Mouse (Mus musculus): ENCODE results near the gene S100a3. TPM values are rescaled to one million over a fixed set of nuclear protein-coding genes. Genes with fewer than 3 reads are reported as not detected.
A peak's percentile ranks its signal among the peaks of the same experiment; 100 is the strongest.

Gene S100a3
- total RNA-seq, 1 experiment, result 1.6 TPM

GRCm38 (mm10) chr3:90586016-90586643 lies 25.8 kb downstream of the S100a3 start:
- in situ Hi-C loops (cut with MboI; ENCODE audit: low sequenced_read_pairs in 2 of 2, unreplicated experiment in 2 of 2), result no loop called here
- peaks cover 3 to 15% of the 10 kb centered on the region in 2 experiments; a peak in 1 of 4 replicates for H3K4me1 ChIP-seq (ENCODE audit: control insufficient read depth in 2 of 2, insufficient read depth in 2 of 2, low read length in 2 of 2, poor library complexity in 1 of 2)
- no peak for DNase-seq (ENCODE audit: low read depth, low spot score)
- H3K9me3 ChIP-seq (ENCODE audit: control insufficient read depth, insufficient read depth, low read depth, low read length), result no peaks in the 10 kb centered on the region
- no peak overlapping the region for H3K9ac ChIP-seq (ENCODE audit: insufficient read depth, low read depth, low read length, poor library complexity, severe bottlenecking)
- no peaks in the 10 kb centered on the region for H3K36me3 ChIP-seq (ENCODE audit: control insufficient read depth, insufficient read depth, low read length, poor library complexity, severe bottlenecking)
- TF ChIP-seq CHD2 (IDR thresholded peaks at IDR 0.05; ENCODE audit: low read depth, low read length) (no peak), MAFK (IDR thresholded peaks at IDR 0.05; ENCODE audit: insufficient read depth, low read depth, low read length) (no peak), HCFC1 (IDR thresholded peaks at IDR 0.05; ENCODE audit: borderline replicate concordance, insufficient read depth, low read length) (no peak), ZC3H11A (IDR thresholded peaks at IDR 0.05; ENCODE audit: borderline replicate concordance, low read depth, low read length) (no peak), ZNF384 (IDR thresholded peaks at IDR 0.05; ENCODE audit: low read depth, low read length) (no peak)
- H3K4me3 ChIP-seq (ENCODE audit: insufficient read depth in 1 of 2, low read depth in 1 of 2, low read length in 2 of 2, poor library complexity in 1 of 2, severe bottlenecking in 1 of 2), result no peak overlapping the region
- H3K27ac ChIP-seq (ENCODE audit: insufficient read depth, low read depth, low read length, poor library complexity, severe bottlenecking), result no peak overlapping the region

GRCm38 (mm10) chr3:90586906-90587305 lies 26.5 kb downstream of the S100a3 start:
- TF ChIP-seq MAFK (IDR thresholded peaks at IDR 0.05; ENCODE audit: insufficient read depth, low read depth, low read length) (no peak), ZC3H11A (IDR thresholded peaks at IDR 0.05; ENCODE audit: borderline replicate concordance, low read depth, low read length) (no peak), HCFC1 (IDR thresholded peaks at IDR 0.05; ENCODE audit: borderline replicate concordance, insufficient read depth, low read length) (no peak), ZNF384 (IDR thresholded peaks at IDR 0.05; ENCODE audit: low read depth, low read length) (no peak), CHD2 (IDR thresholded peaks at IDR 0.05; ENCODE audit: low read depth, low read length) (no peak)
- no peak overlapping the region for H3K27ac ChIP-seq (ENCODE audit: insufficient read depth, low read depth, low read length, poor library complexity, severe bottlenecking)
- H3K9ac ChIP-seq (ENCODE audit: insufficient read depth, low read depth, low read length, poor library complexity, severe bottlenecking), result no peak overlapping the region

GRCm38 (mm10) chr3:90587361-90588101 lies 27.2 kb downstream of the S100a3 start:
- DNase-seq (ENCODE audit: low read depth, low spot score), result no peak
- Histone ChIP-seq H3K27ac (ENCODE audit: insufficient read depth, low read depth, low read length, poor library complexity, severe bottlenecking) (no peak overlapping the region), H3K9me3 (ENCODE audit: control insufficient read depth, insufficient read depth, low read depth, low read length) (no peaks in the 10 kb centered on the region), H3K4me1 (ENCODE audit: control insufficient read depth in 2 of 2, insufficient read depth in 2 of 2, low read length in 2 of 2, poor library complexity in 1 of 2) (peaks cover 3 to 15% of the 10 kb centered on the region in 2 experiments; a peak in 1 of 4 replicates), H3K4me3 (ENCODE audit: insufficient read depth in 1 of 2, low read depth in 1 of 2, low read length in 2 of 2, poor library complexity in 1 of 2, severe bottlenecking in 1 of 2) (no peak overlapping the region), H3K9ac (ENCODE audit: insufficient read depth, low read depth, low read length, poor library complexity, severe bottlenecking) (no peak overlapping the region), H3K36me3 (ENCODE audit: control insufficient read depth, insufficient read depth, low read length, poor library complexity, severe bottlenecking) (no peaks in the 10 kb centered on the region)
- TF ChIP-seq CHD2 (IDR thresholded peaks at IDR 0.05; ENCODE audit: low read depth, low read length) (no peak), MAFK (IDR thresholded peaks at IDR 0.05; ENCODE audit: insufficient read depth, low read depth, low read length) (no peak), HCFC1 (IDR thresholded peaks at IDR 0.05; ENCODE audit: borderline replicate concordance, insufficient read depth, low read length) (no peak)
- in situ Hi-C loops (cut with MboI; ENCODE audit: low sequenced_read_pairs in 2 of 2, unreplicated experiment in 2 of 2), result no loop called here

More at GRCm38 (mm10) chr3:90586906-90587305, 26.5 kb downstream of the S100a3 start:
- Histone ChIP-seq H3K4me3 (ENCODE audit: insufficient read depth in 1 of 2, low read depth in 1 of 2, low read length in 2 of 2, poor library complexity in 1 of 2, severe bottlenecking in 1 of 2) (no peak overlapping the region), H3K9me3 (ENCODE audit: control insufficient read depth, insufficient read depth, low read depth, low read length) (no peaks in the 10 kb centered on the region), H3K36me3 (ENCODE audit: control insufficient read depth, insufficient read depth, low read length, poor library complexity, severe bottlenecking) (no peaks in the 10 kb centered on the region), H3K4me1 (ENCODE audit: control insufficient read depth in 2 of 2, insufficient read depth in 2 of 2, low read length in 2 of 2, poor library complexity in 1 of 2) (peaks cover 3 to 15% of the 10 kb centered on the region in 2 experiments; a peak in 1 of 4 replicates)
- in situ Hi-C loops (cut with MboI; ENCODE audit: low sequenced_read_pairs in 2 of 2, unreplicated experiment in 2 of 2), result no loop called here
- peak; percentile 58 for DNase-seq (ENCODE audit: low read depth, low spot score)

- TF ChIP-seq HCFC1 (IDR thresholded peaks at IDR 0.05; ENCODE audit: borderline replicate concordance, insufficient read depth, low read length), result no peak
- Histone ChIP-seq H3K9ac (ENCODE audit: insufficient read depth, low read depth, low read length, poor library complexity, severe bottlenecking) (no peak overlapping the region), H3K4me3 (ENCODE audit: insufficient read depth in 1 of 2, low read depth in 1 of 2, low read length in 2 of 2, poor library complexity in 1 of 2, severe bottlenecking in 1 of 2) (no peak overlapping the region), H3K36me3 (ENCODE audit: control insufficient read depth, insufficient read depth, low read length, poor library complexity, severe bottlenecking) (no peaks in the 10 kb centered on the region), H3K9me3 (ENCODE audit: control insufficient read depth, insufficient read depth, low read depth, low read length) (no peaks in the 10 kb centered on the region), H3K27ac (ENCODE audit: insufficient read depth, low read depth, low read length, poor library complexity, severe bottlenecking) (no peak overlapping the region), H3K4me1 (ENCODE audit: control insufficient read depth in 2 of 2, insufficient read depth in 2 of 2, low read length in 2 of 2, poor library complexity in 1 of 2) (peaks cover 3 to 15% of the 10 kb centered on the region in 2 experiments; a peak in 1 of 4 replicates)
- no peak for DNase-seq (ENCODE audit: low read depth, low spot score)
- in situ Hi-C loops (cut with MboI; ENCODE audit: low sequenced_read_pairs in 2 of 2, unreplicated experiment in 2 of 2), result no loop called here
Measured at GRCm38 (mm10) chr3:90589390-90589789, 29.0 kb downstream of the S100a3 start.
